Mouse (Mus musculus) 3T3-L1 (cell line): Measurements from ENCODE around the gene Upk1a.

Source experiments
- DNase-seq: peaks from one replicate; pipeline ENCODE4 v3.0.0-alpha.2; 2015; ENCODE audit warnings: low read depth, low spot score

Upk1a gene

DNA sequence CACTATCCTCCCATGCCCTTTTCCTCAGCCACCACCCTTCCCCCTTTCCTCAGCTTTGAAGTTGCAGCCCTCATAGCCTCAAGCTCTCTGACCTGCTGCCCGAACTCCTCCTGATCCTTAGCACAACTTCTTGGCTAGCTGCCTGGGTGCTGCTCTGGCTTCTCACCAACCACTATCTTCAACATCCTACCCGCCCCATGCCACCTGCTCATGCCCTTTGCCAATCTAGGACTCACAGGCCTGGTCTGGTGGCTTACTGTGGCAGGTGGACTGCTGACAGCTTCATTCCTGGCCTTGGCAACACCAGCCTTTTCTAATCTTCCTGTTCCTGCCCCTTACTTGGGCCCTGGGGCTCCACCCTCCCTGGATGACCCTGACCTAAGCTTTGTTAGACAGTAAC lies 39.7 kb downstream of the Upk1a start:
- no peak for DNase-seq

GRCm38 (mm10) chr7:30572389-30572788 lies 40.3 kb downstream of the Upk1a start:
- DNase-seq: no peak

GRCm38 (mm10) chr7:30567555-30567954 lies 45.1 kb downstream of the Upk1a start:
- DNase-seq: no peak

- DNase-seq: no peak
These were observed 46.6 kb downstream of the Upk1a start for GRCm38 (mm10) chr7:30566033-30566432.

GRCm38 (mm10) chr7:30564970-30565571 lies 47.6 kb downstream of the Upk1a start, which contains the start of gene Igflr1:
Gene Igflr1 (plus strand): TSS chr7:30565427.
- no peak for DNase-seq

GRCm38 (mm10) chr7:30563906-30564280 lies 48.8 kb downstream of the Upk1a start:
- DNase-seq: no peak

DNA sequence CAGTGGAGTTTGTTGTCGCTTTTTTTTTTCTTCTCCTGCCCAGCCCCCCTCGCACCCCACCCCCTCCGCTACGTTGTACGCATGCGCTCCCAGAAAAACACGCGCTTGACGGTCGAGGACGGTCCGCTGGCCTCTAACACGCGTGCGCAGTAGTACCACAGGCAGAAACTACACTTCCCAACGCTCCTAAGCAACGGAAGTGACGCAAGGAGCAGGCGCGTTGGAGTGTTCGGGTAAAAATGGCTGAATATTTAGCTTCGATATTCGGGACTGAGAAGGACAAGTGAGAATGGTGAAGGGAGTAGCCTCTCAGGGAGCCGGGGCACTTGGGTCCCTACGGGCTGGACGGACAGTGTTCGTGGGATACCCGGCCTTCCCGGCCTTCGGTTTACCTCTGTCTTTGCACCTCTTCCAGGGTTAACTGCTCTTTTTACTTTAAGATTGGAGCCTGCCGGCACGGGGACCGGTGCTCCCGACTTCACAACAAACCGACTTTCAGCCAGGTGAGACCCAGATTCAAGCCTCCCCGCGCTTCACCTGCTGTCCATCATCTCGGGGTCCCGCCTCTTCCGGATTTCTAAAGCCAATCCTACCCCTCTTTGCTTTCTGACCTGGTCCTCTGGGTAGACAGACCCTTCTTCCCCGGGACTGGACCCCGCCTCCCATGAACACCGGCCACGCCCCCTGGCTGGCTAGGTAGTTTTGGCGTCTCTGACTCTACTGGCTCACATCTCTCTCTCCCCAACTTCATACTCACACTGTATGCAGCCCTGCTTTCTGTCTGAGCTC lies 49.3 kb downstream of the Upk1a start, which contains the start of the genes U2af1l4, Gm49396 and Psenen:
TSS of gene U2af1l4 (plus strand) at position 185 of the 789 bp plus-strand sequence.
TSS of gene Gm49396 (plus strand) at position 228 of the 789 bp plus-strand sequence.
TSS of gene Psenen (minus strand) at position 511 of the 789 bp plus-strand sequence.
- DNase-seq: peak; percentile 97

GRCm38 (mm10) chr7:30562526-30563116 lies 50.0 kb downstream of the Upk1a start:
- DNase-seq: peak; percentile 34

- no peak for DNase-seq
These were observed 52.4 kb downstream of the Upk1a start for GRCm38 (mm10) chr7:30560296-30560695.

DNA sequence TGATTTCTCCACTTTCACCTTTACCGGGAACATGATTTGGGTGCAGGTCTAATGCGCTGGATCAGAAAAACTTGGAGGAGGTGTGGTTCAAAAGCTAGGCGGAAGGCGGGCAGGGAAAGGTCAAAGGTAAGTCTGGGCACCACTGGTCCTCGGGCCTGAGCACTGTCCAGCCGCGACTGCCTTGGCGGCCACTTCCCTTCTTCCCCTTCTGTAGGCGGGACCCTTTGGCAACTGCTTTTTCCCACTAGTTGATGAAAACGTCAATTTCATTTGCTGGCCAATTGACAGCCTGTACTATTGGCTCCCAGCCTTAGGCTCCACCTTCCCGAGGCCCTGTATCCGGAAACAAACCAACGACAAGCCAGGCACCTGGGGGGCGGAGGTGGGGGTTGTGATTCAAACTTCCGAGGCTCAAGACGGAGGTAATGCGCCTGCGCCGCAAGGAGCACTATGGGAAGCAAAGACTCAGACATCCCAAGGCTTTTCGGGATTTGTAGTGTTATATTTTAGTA lies 53.1 kb downstream of the Upk1a start, which contains the start of gene Lin37:
TSS of gene Lin37 (minus strand) at position 396 of the 512 bp plus-strand sequence.
- peak; percentile 98 for DNase-seq

GRCm38 (mm10) chr7:30558656-30559442 lies 53.8 kb downstream of the Upk1a start:
- peak; percentile 33 for DNase-seq

DNA sequence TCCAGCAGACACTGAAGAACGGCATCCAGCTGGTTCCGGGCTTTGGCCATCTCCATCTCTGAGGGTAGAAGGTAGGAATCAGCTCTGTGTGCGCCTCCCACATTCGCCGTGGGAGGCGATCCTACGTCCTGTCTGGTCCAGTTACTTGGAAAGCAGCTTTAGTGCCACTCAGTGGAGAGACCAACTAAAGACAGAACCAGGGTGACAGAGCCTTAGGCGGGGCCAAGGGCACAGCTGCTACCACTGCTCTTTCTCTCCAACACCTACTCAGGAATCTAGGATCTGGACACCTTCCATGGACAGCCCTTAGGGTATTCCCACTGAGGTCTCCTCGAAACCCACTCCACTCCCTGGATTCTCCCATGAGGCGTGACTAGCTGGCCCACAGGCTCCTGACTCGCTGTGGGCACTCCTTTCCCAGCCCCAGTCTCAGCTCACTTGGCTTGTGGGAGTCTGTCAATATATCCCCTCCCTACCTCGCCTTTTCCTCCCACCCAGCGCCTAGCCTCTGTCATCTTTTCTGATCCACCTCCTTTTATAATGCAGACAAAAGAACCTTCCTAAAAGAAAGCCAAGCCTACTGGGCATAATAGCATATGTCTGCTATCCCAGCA lies 54.6 kb downstream of the Upk1a start:
- peak; percentile 32 for DNase-seq

DNA sequence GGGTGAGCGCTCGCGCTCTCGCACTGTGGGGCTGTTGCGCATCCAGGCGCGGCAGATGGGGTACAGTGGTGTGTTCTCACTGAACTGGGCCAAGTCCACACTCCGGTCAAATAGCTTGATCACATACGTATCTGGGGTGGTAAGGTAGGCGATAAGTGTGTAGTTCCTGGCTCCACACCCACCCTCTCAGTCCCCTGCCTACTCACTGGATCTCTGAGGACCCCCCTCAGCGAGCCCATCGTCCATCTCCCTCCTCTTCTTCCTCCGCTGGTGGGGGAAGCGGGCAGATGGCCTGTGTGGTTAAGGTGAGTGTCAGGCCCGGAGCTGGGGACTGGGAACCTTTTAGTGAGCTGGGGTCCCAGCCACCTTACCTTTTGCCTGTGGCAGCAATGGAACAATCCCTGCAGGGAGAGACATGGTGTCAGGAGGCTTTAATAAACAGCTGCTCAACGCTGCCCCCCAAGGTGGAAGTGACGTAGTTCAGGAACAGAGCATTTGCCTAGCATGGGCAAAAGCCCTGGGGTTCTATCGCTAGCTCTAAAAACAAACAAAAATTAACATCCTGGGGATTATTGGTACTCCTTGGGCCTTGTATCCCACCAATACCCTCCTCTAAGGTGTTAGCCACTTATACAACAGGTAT lies 55.6 kb downstream of the Upk1a start:
- peak; percentile 55 for DNase-seq

- no peak for DNase-seq
These were observed 58.6 kb downstream of the Upk1a start for GRCm38 (mm10) chr7:30553810-30554584.
